Mouse (Mus musculus): Measurements from ENCODE around the gene Slc16a11. TPM values are rescaled to one million over a fixed set of nuclear protein-coding genes. Genes with fewer than 3 reads are reported as not detected.

Slc16a11 gene
- total RNA-seq, 2 experiments from 2014 or later, result 32.8 to 39.6 TPM

GRCm38 (mm10) chr11:70250150-70250549 lies 37.6 kb downstream of the Slc16a11 start:
- no peak for DNase-seq (ENCODE audit: low spot score in 2 of 2)

- no peak for DNase-seq (ENCODE audit: low spot score in 2 of 2)
Observed at GRCm38 (mm10) chr11:70251853-70252252, 39.3 kb downstream of the Slc16a11 start.

GRCm38 (mm10) chr11:70254337-70254736 lies 41.8 kb downstream of the Slc16a11 start:
- DNase-seq (ENCODE audit: low spot score in 2 of 2), result no peak

- DNase-seq (ENCODE audit: low spot score in 2 of 2), result peak in 1 of 2 experiments; percentile 30
Observed at GRCm38 (mm10) chr11:70254931-70255531, 42.5 kb downstream of the Slc16a11 start, which contains the start of gene Alox12. TSS of gene Alox12 (minus strand) at chr11:70255353.

- no peak for DNase-seq (ENCODE audit: low spot score in 2 of 2)
Observed at GRCm38 (mm10) chr11:70259035-70259434, 46.5 kb downstream of the Slc16a11 start.

- DNase-seq (ENCODE audit: low spot score in 2 of 2), result no peak
Observed at GRCm38 (mm10) chr11:70265252-70265651, 52.7 kb downstream of the Slc16a11 start.

- DNase-seq (ENCODE audit: low spot score in 2 of 2), result no peak
Observed at GRCm38 (mm10) chr11:70265819-70266218, 53.3 kb downstream of the Slc16a11 start.

Small RNAs within 50 kb of the gene (microRNA-seq; reads per million reads assigned to microRNA genes)
- gene Mir195a, result 726 to 1,567 reads per million in 2 experiments
- gene Mir497, result 0 reads per million in 2 experiments
- gene Mir497b, result 0 reads per million in 2 experiments

Other genes with a start within 250 kb of the Slc16a11 start
- not detected for gene Cldn7, start 248.0 kb upstream of the Slc16a11 start, total RNA-seq (2021)
- gene Ctdnep1, start 231.6 kb upstream of the Slc16a11 start, total RNA-seq (2021), result 100 to 1,000 TPM; 101 to 105 TPM
- 10 to 100 TPM; 98.0 to 99.5 TPM for gene Elp5, start 230.2 kb upstream of the Slc16a11 start, total RNA-seq (2021)
- 100 to 1,000 TPM; 256 to 267 TPM for gene Gabarap, start 221.6 kb upstream of the Slc16a11 start, total RNA-seq (2021)
- 10 to 100 TPM; 40.1 to 43.7 TPM for gene Phf23, start 217.0 kb upstream of the Slc16a11 start, total RNA-seq (2021)
- 10 to 100 TPM; 26.1 to 38.9 TPM for gene Dvl2, start 212.2 kb upstream of the Slc16a11 start, total RNA-seq (2021)
- 10 to 100 TPM; 55.7 to 57.6 TPM for gene Acadvl, start 197.3 kb upstream of the Slc16a11 start, total RNA-seq (2021)
- 100 to 1,000 TPM; 705 to 717 TPM for gene Dlg4, start 195.8 kb upstream of the Slc16a11 start, total RNA-seq (2021)
- 1 to 10 TPM; 1.2 to 1.3 TPM for gene Asgr1, start 158.7 kb upstream of the Slc16a11 start, total RNA-seq (2021)
- not detected for gene Asgr2, start 120.1 kb upstream of the Slc16a11 start, total RNA-seq (2021)
- under 1 TPM; 0.67 to 0.69 TPM for gene Mgl2, start 82.4 kb upstream of the Slc16a11 start, total RNA-seq (2021)
- 1 to 10 TPM; 1.2 to 1.4 TPM for gene Clec10a, start 56.6 kb upstream of the Slc16a11 start, total RNA-seq (2021)
- gene Slc16a13, start 8.3 kb downstream of the Slc16a11 start, total RNA-seq (2021), result 10 to 100 TPM in 1 of 2 experiments, 1 to 10 TPM in 1; 9.2 to 12.1 TPM
- gene Bcl6b, start 17.0 kb downstream of the Slc16a11 start, total RNA-seq (2021), result 1 to 10 TPM; 4.3 to 7.4 TPM
- gene 0610010K14Rik, start 25.2 kb downstream of the Slc16a11 start, total RNA-seq (2021), result 10 to 100 TPM; 44.8 to 55.3 TPM
- gene Gm21988, start 27.1 kb downstream of the Slc16a11 start, total RNA-seq (2021), result 1 to 10 TPM; 6.6 to 8.7 TPM
- gene Rnasek, start 27.1 kb downstream of the Slc16a11 start, total RNA-seq (2021), result 100 to 1,000 TPM; 306 to 350 TPM
- gene Alox12, start 42.6 kb downstream of the Slc16a11 start, total RNA-seq (2021), result under 1 TPM; 0.45 to 0.69 TPM
- gene Alox12e, start 109.9 kb downstream of the Slc16a11 start, total RNA-seq (2021), result not detected
- not detected for gene Alox15, start 139.3 kb downstream of the Slc16a11 start, total RNA-seq (2021)
- gene Pelp1, start 197.3 kb downstream of the Slc16a11 start, total RNA-seq (2021), result 10 to 100 TPM; 41.3 to 46.8 TPM
- gene Arrb2, start 219.9 kb downstream of the Slc16a11 start, total RNA-seq (2021), result 10 to 100 TPM; 92.5 to 96.0 TPM
- gene Med11, start 239.2 kb downstream of the Slc16a11 start, total RNA-seq (2021), result 10 to 100 TPM; 20.5 TPM
- gene Zmynd15, start 246.7 kb downstream of the Slc16a11 start, total RNA-seq (2021), result 1 to 10 TPM in 1 of 2 experiments, under 1 TPM in 1; 0.96 to 1.1 TPM
- under 1 TPM; 0.42 to 0.69 TPM for gene Cxcl16, start 247.2 kb downstream of the Slc16a11 start, total RNA-seq (2021)

All from layer of hippocampus, postnatal 10 days (tissue).